Mouse (Mus musculus): ENCODE measurements at regions not wholly inside any gene's neighbourhood (a gene's known extent, or its start where the extent isn't known, plus 50 kb on each side); places are given as distances from the start of the nearest gene placed in this dataset.

DNA sequence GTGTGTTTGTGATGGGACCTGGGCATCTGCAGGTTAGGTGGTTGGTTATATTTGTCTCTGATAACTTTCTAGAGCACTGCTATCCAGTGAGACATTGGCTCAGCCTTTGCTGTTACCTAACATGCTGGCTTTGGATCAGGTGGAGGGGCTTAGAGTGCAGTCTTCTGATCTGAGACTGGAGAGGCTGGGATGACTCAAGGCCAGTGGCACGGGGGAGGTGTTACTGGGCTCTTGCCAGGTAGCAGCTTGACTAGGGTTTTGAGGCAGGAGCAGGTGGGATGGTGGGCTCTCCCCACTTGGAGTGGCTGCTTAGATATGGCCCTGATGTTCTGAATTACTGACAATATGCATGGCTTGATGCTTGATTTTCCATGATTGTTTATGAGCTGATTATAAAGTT is 236.0 kb downstream of the Zfp704 start:
- DNase-seq (no peak), ATAC-seq (no peak)
- H3K4me2 ChIP-seq (ENCODE audit: low read depth, low read length), result no peak overlapping the region
- H3K4me1 ChIP-seq (ENCODE audit: insufficient read depth), result no peaks in the 10 kb centered on the region
- H3K4me3 ChIP-seq (ENCODE audit: low read depth, low read length), result no peak overlapping the region
- 81% methylated on average over 1 of the region's 1 CpGs for WGBS (ENCODE audit: insufficient replicate concordance)
- H3K27me3 ChIP-seq (ENCODE audit: insufficient read depth, low read length), result no peaks in the 10 kb centered on the region
- H3K36me3 ChIP-seq (replicated peaks; ENCODE audit: insufficient read depth, low read length), result no peaks in the 10 kb centered on the region
- no peak for TF ChIP-seq CTCF (IDR thresholded peaks at IDR 0.05; ENCODE audit: low read depth)
- no peak for TF ChIP-seq EP300 (IDR thresholded peaks at IDR 0.05; ENCODE audit: low read depth)
- no peak overlapping the region for H3K27ac ChIP-seq (ENCODE audit: low read depth)
- no peak overlapping the region for H3K9ac ChIP-seq (replicated peaks)
- H3K9me3 ChIP-seq (ENCODE audit: low read length), result peaks cover 10% of the 10 kb centered on the region; the same call in 1 of the 2 replicates

- Histone ChIP-seq H3K4me2 (ENCODE audit: low read depth, low read length) (no peak overlapping the region), H3K27ac (ENCODE audit: low read depth) (no peak overlapping the region), H3K9me3 (ENCODE audit: low read length) (peaks cover 10% of the 10 kb centered on the region; the same call in 1 of the 2 replicates), H3K4me3 (ENCODE audit: low read depth, low read length) (no peak overlapping the region), H3K27me3 (ENCODE audit: insufficient read depth, low read length) (no peaks in the 10 kb centered on the region), H3K4me1 (ENCODE audit: insufficient read depth) (no peaks in the 10 kb centered on the region), H3K9ac (replicated peaks) (no peak overlapping the region), H3K36me3 (replicated peaks; ENCODE audit: insufficient read depth, low read length) (no peaks in the 10 kb centered on the region)
- ATAC-seq (no peak), DNase-seq (no peak)
- 74% methylated on average over 2 of the region's 2 CpGs for WGBS (ENCODE audit: insufficient replicate concordance)
- no peak for TF ChIP-seq EP300 (IDR thresholded peaks at IDR 0.05; ENCODE audit: low read depth)
- 0 out of 2 replicates have a peak, but pooled peaks have one; percentile 8 for TF ChIP-seq CTCF (IDR thresholded peaks at IDR 0.05; ENCODE audit: low read depth)
Observed at GRCm38 (mm10) chr3:9370096-9370495, 239.8 kb downstream of the Zfp704 start.

- no peaks in the 10 kb centered on the region for H3K36me3 ChIP-seq (replicated peaks; ENCODE audit: insufficient read depth, low read length)
- no peaks in the 10 kb centered on the region for H3K4me1 ChIP-seq (ENCODE audit: insufficient read depth)
- H3K4me2 ChIP-seq (ENCODE audit: low read depth, low read length), result no peak overlapping the region
- 81% methylated on average over 9 of the region's 9 CpGs for WGBS (ENCODE audit: insufficient replicate concordance)
- no peak overlapping the region for H3K4me3 ChIP-seq (ENCODE audit: low read depth, low read length)
- H3K27ac ChIP-seq (ENCODE audit: low read depth), result no peak overlapping the region
- no peaks in the 10 kb centered on the region for H3K27me3 ChIP-seq (ENCODE audit: insufficient read depth, low read length)
- peaks cover 5% of the 10 kb centered on the region; the same call in 1 of the 2 replicates for H3K9me3 ChIP-seq (ENCODE audit: low read length)
- ATAC-seq (no peak), DNase-seq (no peak)
- TF ChIP-seq EP300 (IDR thresholded peaks at IDR 0.05; ENCODE audit: low read depth) (no peak), CTCF (IDR thresholded peaks at IDR 0.05; ENCODE audit: low read depth) (no peak)
- no peak overlapping the region for H3K9ac ChIP-seq (replicated peaks)
Observed at GRCm38 (mm10) chr3:9365791-9366190, 244.1 kb downstream of the Zfp704 start.

DNA sequence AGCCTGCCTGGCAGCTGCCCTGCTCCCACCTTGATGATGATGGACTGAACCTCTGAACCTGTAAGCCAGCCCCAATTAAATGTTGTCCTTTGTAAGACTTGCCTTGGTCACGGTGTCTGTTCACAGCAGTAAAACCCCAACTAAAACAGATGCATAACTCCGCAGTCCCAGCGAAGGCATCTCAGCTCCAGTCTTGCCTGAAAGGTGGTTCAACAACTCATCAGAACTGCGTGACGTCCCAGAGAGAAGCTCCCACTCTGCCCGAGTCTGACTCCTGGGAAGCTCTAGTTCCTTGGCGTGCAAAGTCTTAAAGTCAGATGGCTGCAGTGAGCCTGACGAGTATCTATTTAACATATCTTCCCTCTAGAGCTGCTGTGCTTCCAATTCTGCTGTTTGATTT is 250.7 kb downstream of the Zfp704 start:
- H3K9me3 ChIP-seq (ENCODE audit: low read length), result no peaks in the 10 kb centered on the region
- DNase-seq (peak; percentile 3), ATAC-seq (no peak)
- no peaks in the 10 kb centered on the region for H3K36me3 ChIP-seq (replicated peaks; ENCODE audit: insufficient read depth, low read length)
- H3K27ac ChIP-seq (ENCODE audit: low read depth), result no peak overlapping the region
- 87% methylated on average over 8 of the region's 8 CpGs for WGBS (ENCODE audit: insufficient replicate concordance)
- no peak overlapping the region for H3K9ac ChIP-seq (replicated peaks)
- H3K27me3 ChIP-seq (ENCODE audit: insufficient read depth, low read length), result no peaks in the 10 kb centered on the region
- no peak overlapping the region for H3K4me3 ChIP-seq (ENCODE audit: low read depth, low read length)
- no peak for TF ChIP-seq CTCF (IDR thresholded peaks at IDR 0.05; ENCODE audit: low read depth)
- no peak for TF ChIP-seq EP300 (IDR thresholded peaks at IDR 0.05; ENCODE audit: low read depth)
- no peak overlapping the region for H3K4me2 ChIP-seq (ENCODE audit: low read depth, low read length)
- H3K4me1 ChIP-seq (ENCODE audit: insufficient read depth), result no peaks in the 10 kb centered on the region

DNA sequence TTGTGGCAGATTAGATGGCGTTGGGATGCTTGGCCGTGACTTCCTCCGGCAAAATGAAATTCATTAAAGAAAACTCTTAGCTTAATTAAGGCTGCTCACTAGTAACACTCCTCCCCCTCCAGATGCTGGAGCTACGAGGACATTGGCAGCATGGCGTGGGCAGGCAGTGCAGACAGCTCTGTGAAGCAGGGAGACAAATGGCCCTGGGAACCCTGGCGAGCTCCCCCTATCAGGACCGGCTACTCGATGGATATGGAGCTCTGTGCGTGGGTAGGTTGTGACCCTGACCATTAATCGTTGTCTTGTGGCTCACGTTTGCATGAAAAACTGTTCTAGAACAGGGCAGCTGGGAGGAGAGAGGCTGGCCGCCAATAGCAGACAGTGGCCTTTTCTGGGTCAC is 251.8 kb downstream of the Zfp704 start:
- no peak overlapping the region for H3K4me3 ChIP-seq (ENCODE audit: low read depth, low read length)
- H3K27me3 ChIP-seq (ENCODE audit: insufficient read depth, low read length), result no peaks in the 10 kb centered on the region
- DNase-seq, result no peak
- no peak overlapping the region for H3K27ac ChIP-seq (ENCODE audit: low read depth)
- H3K36me3 ChIP-seq (replicated peaks; ENCODE audit: insufficient read depth, low read length), result no peaks in the 10 kb centered on the region
- no peak overlapping the region for H3K4me2 ChIP-seq (ENCODE audit: low read depth, low read length)
- no peak overlapping the region for H3K9ac ChIP-seq (replicated peaks)
- ATAC-seq, result no peak
- TF ChIP-seq EP300 (IDR thresholded peaks at IDR 0.05; ENCODE audit: low read depth) (no peak), CTCF (IDR thresholded peaks at IDR 0.05; ENCODE audit: low read depth) (no peak)
- no peaks in the 10 kb centered on the region for H3K9me3 ChIP-seq (ENCODE audit: low read length)
- 72% methylated on average over 12 of the region's 12 CpGs for WGBS (ENCODE audit: insufficient replicate concordance)
- H3K4me1 ChIP-seq (ENCODE audit: insufficient read depth), result no peaks in the 10 kb centered on the region

DNA sequence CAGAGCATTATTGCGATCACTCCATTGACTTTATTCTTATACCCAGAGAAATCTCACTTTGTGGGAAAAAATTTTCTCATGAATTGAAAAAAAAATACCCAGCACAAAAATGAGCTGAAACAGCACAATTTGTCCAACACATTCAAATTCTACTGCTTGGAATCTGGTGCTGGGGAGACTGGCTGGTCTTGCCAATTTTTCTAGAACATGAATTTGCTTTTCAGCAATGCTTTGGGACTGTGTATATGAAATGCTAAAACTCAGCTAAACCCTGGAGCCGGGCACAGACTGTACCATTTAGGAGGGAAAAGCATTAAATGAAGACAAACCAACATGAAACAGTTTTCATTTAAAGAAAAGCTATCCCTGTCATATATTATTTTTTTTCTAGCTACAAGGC is 252.2 kb downstream of the Zfp704 start:
- TF ChIP-seq EP300 (IDR thresholded peaks at IDR 0.05; ENCODE audit: low read depth) (no peak), CTCF (IDR thresholded peaks at IDR 0.05; ENCODE audit: low read depth) (no peak)
- Histone ChIP-seq H3K27me3 (ENCODE audit: insufficient read depth, low read length) (no peaks in the 10 kb centered on the region), H3K36me3 (replicated peaks; ENCODE audit: insufficient read depth, low read length) (no peaks in the 10 kb centered on the region), H3K4me1 (ENCODE audit: insufficient read depth) (no peaks in the 10 kb centered on the region), H3K4me2 (ENCODE audit: low read depth, low read length) (no peak overlapping the region), H3K9me3 (ENCODE audit: low read length) (no peaks in the 10 kb centered on the region), H3K4me3 (ENCODE audit: low read depth, low read length) (no peak overlapping the region), H3K27ac (ENCODE audit: low read depth) (no peak overlapping the region), H3K9ac (replicated peaks) (no peak overlapping the region)
- ATAC-seq (no peak), DNase-seq (no peak)
- 76% methylated on average over 2 of the region's 2 CpGs for WGBS (ENCODE audit: insufficient replicate concordance)

GRCm38 (mm10) chr3:9355875-9356274 is 254.0 kb downstream of the Zfp704 start:
- ATAC-seq, result no peak
- 71% methylated on average over 4 of the region's 4 CpGs for WGBS (ENCODE audit: insufficient replicate concordance)
- Histone ChIP-seq H3K4me1 (ENCODE audit: insufficient read depth) (no peaks in the 10 kb centered on the region), H3K27me3 (ENCODE audit: insufficient read depth, low read length) (no peaks in the 10 kb centered on the region), H3K4me3 (ENCODE audit: low read depth, low read length) (no peak overlapping the region), H3K27ac (ENCODE audit: low read depth) (no peak overlapping the region), H3K9ac (replicated peaks) (no peak overlapping the region), H3K4me2 (ENCODE audit: low read depth, low read length) (no peak overlapping the region), H3K9me3 (ENCODE audit: low read length) (no peaks in the 10 kb centered on the region), H3K36me3 (replicated peaks; ENCODE audit: insufficient read depth, low read length) (no peaks in the 10 kb centered on the region)
- no peak for TF ChIP-seq CTCF (IDR thresholded peaks at IDR 0.05; ENCODE audit: low read depth)
- no peak for TF ChIP-seq EP300 (IDR thresholded peaks at IDR 0.05; ENCODE audit: low read depth)
- no peak for DNase-seq
